23 mouse cellular contexts compared by ENCODE assay signal in the genomic region with DNA sequence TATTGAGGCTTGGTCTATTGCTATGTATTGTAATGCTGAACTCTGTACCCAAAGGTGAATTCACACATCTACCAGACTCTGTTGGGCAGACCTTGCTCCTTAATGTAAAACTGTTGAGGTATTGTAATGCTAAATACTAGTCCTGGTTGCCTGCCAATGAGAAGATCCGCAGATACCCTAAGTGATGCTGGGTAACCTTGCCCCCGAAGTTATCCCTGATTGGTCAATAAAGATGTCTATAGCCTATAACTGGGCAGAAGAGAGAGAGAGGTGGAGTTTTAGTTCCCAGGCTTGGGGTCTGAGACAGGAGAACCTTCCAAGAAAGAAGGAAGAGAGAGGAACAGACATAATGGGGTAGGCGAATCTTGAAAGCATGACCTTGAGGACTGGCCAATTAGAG. TPM values are rescaled to one million over a fixed set of nuclear protein-coding genes. Genes with fewer than 3 reads are reported as not detected.
A peak's percentile ranks its signal among the peaks of the same experiment; 100 is the strongest.
DNase-seq lines count a peak whose midpoint lies in the region; ATAC-seq and TF ChIP-seq lines count a peak whose summit lies in the region.
"Had no signal": no experiment of that assay in that cellular context is flagged by ENCODE, and none has a peak within 500 bp of the region (broad histone marks: within the 10 kb centered on the region; RNA-seq: fewer than 3 reads in every experiment).

No protein-coding gene starts in this region.

- TF ChIP-seq EP300 in ES-Bruce4 (IDR thresholded peaks at IDR 0.05; ENCODE audit: insufficient read depth, low read depth, low read length) = no peak
- no peak for TF ChIP-seq EP300 in stomach, postnatal 0 days (optimal IDR thresholded peaks at IDR 0.05)

- WGBS in intestine, embryonic 16.5 days = 87% methylated on average over 3 of the region's 3 CpGs
- 90% methylated on average over 3 of the region's 3 CpGs for WGBS in stomach, postnatal 0 days
- 89% methylated on average over 3 of the region's 3 CpGs for WGBS in embryonic facial prominence, embryonic 10.5 days

- TF ChIP-seq POLR2A in ES-Bruce4 (IDR thresholded peaks at IDR 0.05; ENCODE audit: insufficient read depth, low read length) = peak; percentile 15

- H3K9me3 ChIP-seq in ES-Bruce4 (replicated peaks; ENCODE audit: control insufficient read depth, insufficient read depth, low read length, poor library complexity, severe bottlenecking) (no peaks in the 10 kb centered on the region), ES-E14 (ENCODE audit: control insufficient read depth, insufficient read depth, low read depth, low read length) (no peaks in the 10 kb centered on the region)
- no peaks in the 10 kb centered on the region for H3K9me3 ChIP-seq in intestine, embryonic 16.5 days (ENCODE audit: control insufficient read depth, low read length)
- no peaks in the 10 kb centered on the region for H3K9me3 ChIP-seq in stomach, postnatal 0 days (ENCODE audit: control insufficient read depth, low read length)
- no peaks in the 10 kb centered on the region for H3K9me3 ChIP-seq in embryonic facial prominence, embryonic 10.5 days
- H3K9me3 ChIP-seq: embryonic facial prominence, embryonic 13.5 days; embryonic facial prominence, embryonic 15.5 days; forebrain, embryonic 10.5 days; forebrain, embryonic 12.5 days had no signal

- H3K27me3 ChIP-seq in ES-Bruce4 (ENCODE audit: control insufficient read depth, insufficient read depth, low read length, poor library complexity, severe bottlenecking) = no peaks in the 10 kb centered on the region
- H3K27me3 ChIP-seq in intestine, embryonic 16.5 days (replicated peaks; ENCODE audit: control insufficient read depth, insufficient read depth, low read length) = no peaks in the 10 kb centered on the region
- H3K27me3 ChIP-seq in stomach, postnatal 0 days (ENCODE audit: control insufficient read depth, insufficient read depth, low read length) = no peaks in the 10 kb centered on the region
- H3K27me3 ChIP-seq in embryonic facial prominence, embryonic 10.5 days (replicated peaks; ENCODE audit: low read depth, poor library complexity, severe bottlenecking) = no peaks in the 10 kb centered on the region
- H3K27me3 ChIP-seq: embryonic facial prominence, embryonic 13.5 days; embryonic facial prominence, embryonic 15.5 days; forebrain, embryonic 12.5 days had no signal

- no peak for TF ChIP-seq CTCF in ES-Bruce4 (IDR thresholded peaks at IDR 0.05; ENCODE audit: low read depth, low read length)
- TF ChIP-seq CTCF in stomach, postnatal 0 days (IDR thresholded peaks at IDR 0.05; ENCODE audit: low read depth) = no peak

- in situ Hi-C loops in ES-E14 (cut with MboI; ENCODE audit: low sequenced_read_pairs in 2 of 2, unreplicated experiment in 2 of 2) = no loop called here

- H3K36me3 ChIP-seq in ES-Bruce4 (ENCODE audit: control insufficient read depth, insufficient read depth, low read length, poor library complexity, severe bottlenecking) = peaks cover 5% of the 10 kb centered on the region; the same call in 1 of the 2 replicates
- peaks cover 9% of the 10 kb centered on the region; the same call in 1 of the 2 replicates for H3K36me3 ChIP-seq in ES-E14 (ENCODE audit: control insufficient read depth, insufficient read depth, low read length, poor library complexity, severe bottlenecking)
- no peaks in the 10 kb centered on the region for H3K36me3 ChIP-seq in intestine, embryonic 16.5 days (ENCODE audit: control insufficient read depth, insufficient read depth, low read length)
- H3K36me3 ChIP-seq in stomach, postnatal 0 days (ENCODE audit: control insufficient read depth, insufficient read depth, low read length) = no peaks in the 10 kb centered on the region
- H3K36me3 ChIP-seq in embryonic facial prominence, embryonic 10.5 days (replicated peaks) = no peaks in the 10 kb centered on the region; the same call in 1 of the 2 replicates
- H3K36me3 ChIP-seq: embryonic facial prominence, embryonic 13.5 days; forebrain, embryonic 12.5 days had no signal

- H3K27ac ChIP-seq in ES-Bruce4 (ENCODE audit: insufficient read depth, low read length) (peak overlapping the region; percentile 91), ES-E14 (ENCODE audit: insufficient read depth, low read depth, low read length, poor library complexity, severe bottlenecking) (no peak overlapping the region; the same call in 1 of the 2 replicates)
- no peak overlapping the region for H3K27ac ChIP-seq in intestine, embryonic 16.5 days (ENCODE audit: low read length)
- no peak overlapping the region for H3K27ac ChIP-seq in stomach, postnatal 0 days (replicated peaks)
- no peak overlapping the region for H3K27ac ChIP-seq in embryonic facial prominence, embryonic 10.5 days (replicated peaks)
- H3K27ac ChIP-seq: embryonic facial prominence, embryonic 13.5 days; embryonic facial prominence, embryonic 15.5 days; forebrain, embryonic 10.5 days; forebrain, embryonic 12.5 days had no signal

- no peak for ATAC-seq in intestine, embryonic 16.5 days
- ATAC-seq in stomach, postnatal 0 days (ENCODE audit: low FRiP score, low TSS enrichment) = no peak
- ATAC-seq: activated CD4-positive, CD25-positive, alpha-beta regulatory T cell, adult 4 months; forebrain, embryonic 14.5 days; forebrain, embryonic 16.5 days had no signal

- no peaks in the 10 kb centered on the region for H3K4me1 ChIP-seq in ES-Bruce4 (ENCODE audit: control insufficient read depth, insufficient read depth, low read length)
- peaks cover 6 to 17% of the 10 kb centered on the region in 2 experiments for H3K4me1 ChIP-seq in ES-E14 (ENCODE audit: control insufficient read depth in 2 of 2, insufficient read depth in 2 of 2, low read length in 2 of 2, poor library complexity in 1 of 2)
- no peaks in the 10 kb centered on the region for H3K4me1 ChIP-seq in intestine, embryonic 16.5 days (ENCODE audit: control insufficient read depth, insufficient read depth, low read length)
- no peaks in the 10 kb centered on the region for H3K4me1 ChIP-seq in stomach, postnatal 0 days (replicated peaks; ENCODE audit: control insufficient read depth, insufficient read depth)
- H3K4me1 ChIP-seq in embryonic facial prominence, embryonic 10.5 days = peaks cover 16% of the 10 kb centered on the region

- peak; percentile 54 for DNase-seq in ES-E14 (ENCODE audit: low read depth, low spot score)
- DNase-seq in WW6 (ENCODE audit: low read depth, low spot score) = peak; percentile 57
- no peak for DNase-seq in lung, postnatal 14 days
- DNase-seq in stomach, postnatal 0 days (ENCODE audit: low spot score) = no peak
- no peak for DNase-seq in embryonic facial prominence, embryonic 10.5 days (ENCODE audit: low spot score)
- DNase-seq: adrenal gland, adult 8-10 months; adrenal gland, postnatal 14 days; adrenal gland, postnatal 36 days; cerebellum, adult 11-12 months; cerebellum, adult 2 months; cerebellum, adult 9-10 months; cerebellum, postnatal 10 days; cerebellum, postnatal 25 days had no signal

- no peak overlapping the region for H3K4me3 ChIP-seq in ES-Bruce4 (ENCODE audit: low read depth, low read length)
- H3K4me3 ChIP-seq in ES-E14 (ENCODE audit: insufficient read depth in 1 of 2, low read depth in 1 of 2, low read length in 2 of 2, poor library complexity in 1 of 2, severe bottlenecking in 1 of 2) = peak overlapping the region in 1 of 2 experiments; percentile 22; a peak in 1 of 4 replicates
- no peak overlapping the region for H3K4me3 ChIP-seq in intestine, embryonic 16.5 days (ENCODE audit: low read length)
- H3K4me3 ChIP-seq in stomach, postnatal 0 days (ENCODE audit: low read depth, low read length) = no peak overlapping the region
- no peak overlapping the region for H3K4me3 ChIP-seq in embryonic facial prominence, embryonic 10.5 days
- H3K4me3 ChIP-seq: embryonic facial prominence, embryonic 13.5 days; embryonic facial prominence, embryonic 15.5 days; erythroblast, embryonic 14.5 days; forebrain, embryonic 10.5 days; forebrain, embryonic 12.5 days had no signal

- H3K4me2 ChIP-seq in intestine, embryonic 16.5 days (ENCODE audit: low read depth, low read length) = no peak overlapping the region
- no peak overlapping the region for H3K4me2 ChIP-seq in stomach, postnatal 0 days (replicated peaks; ENCODE audit: low read depth)
- H3K4me2 ChIP-seq: embryonic facial prominence, embryonic 13.5 days; embryonic facial prominence, embryonic 15.5 days; forebrain, embryonic 12.5 days had no signal

- H3K9ac ChIP-seq in ES-Bruce4 (ENCODE audit: low read depth, poor library complexity, severe bottlenecking) (no peak overlapping the region), ES-E14 (ENCODE audit: insufficient read depth, low read depth, low read length, poor library complexity, severe bottlenecking) (no peak overlapping the region)
- no peak overlapping the region for H3K9ac ChIP-seq in intestine, embryonic 16.5 days (ENCODE audit: low read depth, low read length)
- H3K9ac ChIP-seq in stomach, postnatal 0 days (ENCODE audit: low read length) = no peak overlapping the region
- H3K9ac ChIP-seq: embryonic facial prominence, embryonic 13.5 days; embryonic facial prominence, embryonic 15.5 days; forebrain, embryonic 12.5 days had no signal

TF ChIP-seq in ES-E14, 5 proteins besides CTCF, POLR2A, EP300 and RAD21:
- no peak for TF ChIP-seq ZNF384 (IDR thresholded peaks at IDR 0.05; ENCODE audit: low read depth, low read length)
- TF ChIP-seq HCFC1 (IDR thresholded peaks at IDR 0.05; ENCODE audit: borderline replicate concordance, insufficient read depth, low read length) = no peak
- TF ChIP-seq ZC3H11A (IDR thresholded peaks at IDR 0.05; ENCODE audit: borderline replicate concordance, low read depth, low read length) = no peak
- TF ChIP-seq MAFK (IDR thresholded peaks at IDR 0.05; ENCODE audit: insufficient read depth, low read depth, low read length) = no peak
- TF ChIP-seq CHD2 (IDR thresholded peaks at IDR 0.05; ENCODE audit: low read depth, low read length) = no peak

RNA-seq across cellular contexts. Expression of a gene that starts 5.3 kb away (rescaled TPM):
- 54.6 and 57.9 TPM in 2 replicates for polyA plus RNA-seq in ES-Bruce4 (2011; ENCODE audit: insufficient read depth, insufficient read length, low read depth, missing spikeins)
- 23.6 and 37.2 TPM in 2 replicates for total RNA-seq in ES-E14 (2012; rRNA removed)
- 31.1 and 31.3 TPM in 2 replicates for polyA plus RNA-seq in intestine, embryonic 16.5 days (2015; fragmentation: Nextera tagmentation; extraction: Ambion mirVana)
- 23.1 and 24.2 TPM in 2 replicates for polyA plus RNA-seq in stomach, postnatal 0 days (2015; fragmentation: Nextera tagmentation; extraction: Ambion mirVana)
- 42.7 and 46.2 TPM in 2 replicates for polyA plus RNA-seq in embryonic facial prominence, embryonic 10.5 days (2016; fragmentation: Nextera tagmentation; extraction: Ambion mirVana)

Comparison
In these comparisons a context has a peak if more than half of its experiments do, and no peak if none do; other contexts are left out.
1. DNase-seq: peak in ES-E14 (single experiment) and WW6 (single experiment); none in lung, postnatal 14 days (single experiment), stomach, postnatal 0 days (single experiment) and embryonic facial prominence, embryonic 10.5 days (single experiment).